Mouse (Mus musculus): Measurements from ENCODE around the gene Apc2. TPM values are rescaled to one million over a fixed set of nuclear protein-coding genes. Genes with fewer than 3 reads are reported as not detected.
"Not testable (repeated sequence)": the region's sequence is repeated elsewhere in the genome, so short reads cannot be mapped to it uniquely, and the experiment has no call there.

Gene Apc2
- 46.2 and 52.2 TPM in 2 replicates for polyA plus RNA-seq (2012; rRNA removed)

- DNase-seq (ENCODE audit: extremely low spot score in 1 of 2, low spot score in 1 of 2) = peak; percentile 74 to 79
Measured at GRCm38 (mm10) chr10:80295618-80296425, at the start of gene Apc2. Gene Apc2 (plus strand): TSS chr10:80295977.

DNA sequence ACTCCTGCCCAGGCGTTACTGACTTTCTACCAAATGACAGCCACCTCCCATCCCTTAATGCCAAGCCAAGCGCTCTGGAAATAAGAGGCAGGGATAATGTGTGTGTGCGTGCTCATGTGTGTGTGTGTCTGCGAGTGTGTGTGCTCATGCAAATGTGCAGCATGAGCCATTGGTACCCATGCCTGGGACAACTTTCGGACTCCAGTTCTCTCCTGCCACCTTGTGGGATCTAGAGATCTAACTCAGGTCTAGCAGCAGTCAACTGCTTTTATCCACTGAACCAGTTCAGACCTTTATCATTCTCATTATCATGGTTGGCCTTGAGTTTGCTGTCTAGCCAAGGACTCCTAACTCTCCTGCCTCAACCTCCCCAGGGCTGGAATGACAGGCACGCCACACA lies 47.9 kb upstream of the Apc2 start:
- DNase-seq (ENCODE audit: extremely low spot score in 1 of 2, low spot score in 1 of 2) = peak in 1 of 2 experiments; percentile 51

GRCm38 (mm10) chr10:80248437-80248836 lies 47.3 kb upstream of the Apc2 start:
- not testable (repeated sequence) for DNase-seq (ENCODE audit: extremely low spot score in 1 of 2, low spot score in 1 of 2)

DNA sequence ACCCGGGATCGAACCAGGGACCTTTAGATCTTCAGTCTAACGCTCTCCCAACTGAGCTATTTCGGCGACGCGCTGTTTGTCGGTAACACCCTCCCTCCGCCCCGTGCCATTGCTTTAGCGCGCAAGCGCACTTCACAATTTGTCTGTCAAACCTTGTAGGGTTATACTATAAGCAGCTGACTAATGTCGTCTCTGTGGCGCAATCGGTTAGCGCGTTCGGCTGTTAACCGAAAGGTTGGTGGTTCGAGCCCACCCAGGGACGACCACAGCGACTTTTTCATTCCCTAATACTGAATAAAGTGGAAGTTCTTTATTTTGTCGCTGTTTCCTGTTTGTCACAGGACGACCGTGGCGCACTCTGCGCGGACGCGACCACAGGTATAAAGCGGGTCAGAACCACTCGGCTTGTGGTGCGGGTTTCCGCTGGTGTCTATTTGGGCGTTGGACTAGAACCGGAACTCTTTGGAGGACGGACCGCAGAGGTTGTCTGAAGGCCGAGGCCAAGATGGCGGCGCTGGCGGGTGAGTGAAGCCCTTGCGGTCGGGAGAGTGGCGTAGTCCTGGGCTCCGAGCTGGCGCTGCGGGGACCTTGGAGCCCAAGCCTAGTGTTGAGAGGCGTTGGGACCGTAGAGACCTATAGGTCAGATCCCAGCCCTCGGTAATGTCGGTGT lies 46.7 kb upstream of the Apc2 start, which contains the start of gene Ndufs7:
TSS of gene Ndufs7 (plus strand) at position 151 of the 670 bp plus-strand sequence.
- peak; percentile 93 to 99 for DNase-seq (ENCODE audit: extremely low spot score in 1 of 2, low spot score in 1 of 2)

- DNase-seq (ENCODE audit: extremely low spot score in 1 of 2, low spot score in 1 of 2) = no peak
Measured at GRCm38 (mm10) chr10:80250059-80250458, 45.7 kb upstream of the Apc2 start.

DNA sequence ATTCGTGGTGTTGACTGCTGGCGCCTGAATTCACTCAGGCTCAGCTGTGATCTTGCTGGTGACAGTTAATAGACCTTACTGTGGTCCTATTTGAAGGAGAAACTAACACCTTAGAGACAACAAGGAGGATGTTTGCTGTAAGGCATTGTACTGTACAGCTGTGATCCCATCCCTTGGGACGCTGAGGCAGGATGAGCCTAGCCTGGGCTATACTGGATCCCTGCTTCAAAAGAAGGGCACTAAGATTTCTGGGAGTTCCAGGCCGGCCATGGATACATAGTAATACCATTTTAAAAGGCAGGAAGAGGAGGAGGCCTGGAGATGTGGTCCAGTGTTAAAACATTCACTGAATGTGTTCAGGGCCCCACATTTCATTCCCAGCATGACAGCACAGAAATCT lies 45.2 kb upstream of the Apc2 start:
- DNase-seq (ENCODE audit: extremely low spot score in 1 of 2, low spot score in 1 of 2) = no peak

GRCm38 (mm10) chr10:80252011-80252410 lies 43.8 kb upstream of the Apc2 start:
- no peak for DNase-seq (ENCODE audit: extremely low spot score in 1 of 2, low spot score in 1 of 2)

DNA sequence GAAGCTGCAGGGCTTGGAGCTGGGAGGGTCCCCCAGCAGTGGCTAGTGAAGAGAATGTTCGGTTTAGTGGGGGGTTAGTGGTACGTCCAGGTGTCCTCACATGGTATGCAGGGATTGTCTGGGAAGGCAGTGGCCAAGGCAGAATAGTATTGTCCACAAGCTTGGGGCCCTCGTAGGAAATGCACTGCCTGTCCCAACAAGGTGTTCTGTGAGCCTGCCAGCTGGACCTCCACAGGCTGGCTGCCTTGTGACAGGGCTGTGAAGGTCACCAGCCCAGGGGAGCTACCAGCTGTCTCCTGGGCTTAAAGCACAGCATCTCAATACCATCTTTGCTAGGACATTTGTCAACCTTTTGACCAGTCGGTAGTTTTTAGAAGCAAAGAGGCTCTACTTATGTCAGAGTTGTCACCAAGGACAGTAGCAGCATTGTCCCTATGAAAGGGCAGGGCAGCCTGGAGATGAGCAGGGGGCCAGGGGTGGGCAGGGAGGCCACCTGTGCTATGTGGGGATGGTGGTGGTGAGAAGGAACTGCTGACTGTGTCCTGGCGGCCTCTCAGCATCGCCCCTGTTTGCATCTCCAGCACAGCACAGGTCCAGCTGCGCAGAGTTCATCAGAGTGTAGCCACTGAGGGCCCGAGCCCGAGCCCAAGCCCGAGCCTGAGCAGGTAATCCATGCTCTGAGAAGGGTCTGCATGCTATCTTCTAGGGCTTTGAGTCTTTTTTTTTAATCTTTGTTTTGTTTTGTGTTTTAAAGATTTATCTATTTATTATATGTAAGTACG lies 43.1 kb upstream of the Apc2 start:
- no peak for DNase-seq (ENCODE audit: extremely low spot score in 1 of 2, low spot score in 1 of 2)

DNA sequence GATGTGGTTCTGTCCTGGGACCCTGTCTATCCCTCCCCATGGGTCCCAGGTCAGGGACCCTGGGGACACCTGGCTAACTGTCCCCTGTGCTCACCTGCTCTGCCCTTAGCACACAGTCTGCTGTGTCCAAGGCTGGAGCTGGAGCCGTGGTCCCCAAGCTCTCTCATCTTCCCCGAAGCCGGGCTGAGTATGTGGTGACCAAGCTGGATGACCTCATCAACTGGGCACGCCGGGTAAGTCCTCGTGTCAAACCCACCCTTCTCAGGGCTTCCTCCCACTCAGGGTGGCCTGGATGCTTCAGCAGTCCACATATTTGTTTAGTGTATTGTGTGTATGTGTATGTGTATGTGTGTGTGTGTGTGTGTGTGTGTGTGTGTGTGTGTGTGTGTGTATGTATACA lies 42.2 kb upstream of the Apc2 start:
- DNase-seq (ENCODE audit: extremely low spot score in 1 of 2, low spot score in 1 of 2) = no peak

- no peak for DNase-seq (ENCODE audit: extremely low spot score in 1 of 2, low spot score in 1 of 2)
Measured at GRCm38 (mm10) chr10:80254331-80255297, 41.2 kb upstream of the Apc2 start.

DNA sequence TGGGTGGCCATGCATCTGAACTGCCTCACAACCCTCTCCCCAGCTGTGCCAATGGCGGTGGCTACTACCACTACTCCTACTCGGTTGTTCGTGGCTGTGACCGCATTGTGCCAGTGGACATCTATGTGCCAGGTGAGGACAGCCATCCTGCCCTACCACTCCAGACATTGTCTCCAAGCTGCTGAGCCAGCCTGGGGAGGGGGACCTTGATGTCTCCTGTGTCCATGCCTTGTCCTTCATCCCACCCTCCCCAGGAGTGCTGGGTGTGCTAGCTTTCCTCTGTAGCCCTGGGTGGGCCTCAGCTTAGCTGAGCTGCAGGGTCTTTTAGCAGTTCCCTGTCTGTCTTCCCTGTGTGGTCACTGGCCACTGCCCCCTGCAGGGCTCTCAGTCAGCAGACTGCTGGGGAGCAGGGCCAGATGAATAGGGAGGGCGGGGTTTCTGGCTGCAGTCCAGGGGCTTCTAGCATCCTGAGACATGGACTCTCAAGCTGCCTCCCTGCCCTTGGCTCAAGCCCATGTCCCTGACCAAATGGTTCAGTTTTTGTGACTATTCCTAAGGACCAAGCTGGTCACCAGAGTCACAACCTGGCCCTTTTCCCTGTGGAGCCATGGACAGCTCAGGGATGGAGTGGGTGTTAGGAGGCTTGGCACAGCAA lies 39.8 kb upstream of the Apc2 start:
- DNase-seq (ENCODE audit: extremely low spot score in 1 of 2, low spot score in 1 of 2) = no peak

DNA sequence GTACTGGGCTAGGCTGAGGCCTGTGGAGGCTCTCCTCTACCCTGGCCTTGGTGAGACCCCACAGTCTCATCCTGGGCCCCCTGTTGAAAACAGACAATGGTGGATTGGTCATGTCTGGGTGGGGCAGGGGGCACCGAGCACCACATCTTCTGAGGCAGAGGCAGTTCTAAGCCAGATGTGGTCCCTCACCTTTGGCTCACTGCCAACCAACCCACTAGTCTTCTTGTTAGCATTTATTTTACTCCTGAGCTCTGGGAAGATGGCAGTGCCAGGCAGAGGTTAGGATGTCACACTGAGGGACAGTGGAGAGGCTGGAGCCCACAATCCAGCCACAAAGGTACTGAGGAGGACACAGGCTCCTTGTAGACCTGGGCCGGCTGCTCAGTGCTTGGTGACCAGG lies 37.8 kb upstream of the Apc2 start:
- no peak for DNase-seq (ENCODE audit: extremely low spot score in 1 of 2, low spot score in 1 of 2)

DNA sequence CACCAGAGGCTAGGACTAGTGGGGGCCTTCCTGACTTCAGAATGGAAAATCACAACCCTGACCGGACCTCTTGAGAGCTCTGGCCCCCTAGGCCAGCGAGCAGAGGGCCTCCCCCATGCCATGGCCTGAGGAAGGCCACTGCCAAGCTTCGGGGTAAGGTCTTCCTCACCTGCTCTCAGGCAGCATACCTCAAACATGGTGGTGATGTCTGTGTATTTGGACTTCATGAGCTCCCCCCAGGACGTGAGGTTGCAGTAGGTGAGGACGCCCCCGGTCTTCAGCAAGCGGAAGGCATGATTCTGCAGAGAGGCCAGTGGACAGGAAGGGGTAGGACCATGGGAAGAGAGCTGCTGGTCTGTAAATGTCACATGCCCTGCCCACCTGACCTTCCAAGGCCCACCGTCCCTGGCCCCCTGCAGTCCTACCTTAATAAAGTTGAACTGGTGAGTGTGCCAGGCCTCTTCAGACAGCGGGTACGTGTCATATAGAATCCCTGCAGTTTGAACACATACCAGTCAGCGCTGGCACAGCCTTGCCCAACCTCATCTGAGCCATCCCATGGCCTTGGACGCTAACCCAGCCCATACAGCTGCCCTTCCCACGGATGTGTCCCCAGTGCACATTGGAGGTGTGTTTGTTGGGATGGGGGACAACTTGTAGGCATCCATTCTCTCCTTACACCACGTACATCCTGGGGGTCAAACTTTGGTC lies 36.9 kb upstream of the Apc2 start:
- no peak for DNase-seq (ENCODE audit: extremely low spot score in 1 of 2, low spot score in 1 of 2)

DNA sequence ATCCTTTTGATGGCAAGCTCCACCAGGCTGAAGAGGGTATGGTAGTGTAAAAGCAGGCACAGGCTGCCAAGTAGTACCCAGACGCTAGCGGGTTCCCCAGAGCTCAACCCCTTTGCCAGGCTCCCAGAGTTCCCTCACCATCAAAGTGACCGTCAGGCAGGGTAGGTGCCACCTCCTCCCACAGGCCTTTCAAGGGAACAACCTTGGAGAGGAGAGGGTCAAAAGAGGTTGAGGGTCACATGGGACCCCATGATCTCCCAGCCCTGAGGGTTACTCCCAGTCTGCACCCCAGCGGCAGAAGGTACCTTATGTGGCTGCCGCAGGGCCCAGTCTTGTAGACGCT lies 36.3 kb upstream of the Apc2 start:
- DNase-seq (ENCODE audit: extremely low spot score in 1 of 2, low spot score in 1 of 2) = no peak

DNA sequence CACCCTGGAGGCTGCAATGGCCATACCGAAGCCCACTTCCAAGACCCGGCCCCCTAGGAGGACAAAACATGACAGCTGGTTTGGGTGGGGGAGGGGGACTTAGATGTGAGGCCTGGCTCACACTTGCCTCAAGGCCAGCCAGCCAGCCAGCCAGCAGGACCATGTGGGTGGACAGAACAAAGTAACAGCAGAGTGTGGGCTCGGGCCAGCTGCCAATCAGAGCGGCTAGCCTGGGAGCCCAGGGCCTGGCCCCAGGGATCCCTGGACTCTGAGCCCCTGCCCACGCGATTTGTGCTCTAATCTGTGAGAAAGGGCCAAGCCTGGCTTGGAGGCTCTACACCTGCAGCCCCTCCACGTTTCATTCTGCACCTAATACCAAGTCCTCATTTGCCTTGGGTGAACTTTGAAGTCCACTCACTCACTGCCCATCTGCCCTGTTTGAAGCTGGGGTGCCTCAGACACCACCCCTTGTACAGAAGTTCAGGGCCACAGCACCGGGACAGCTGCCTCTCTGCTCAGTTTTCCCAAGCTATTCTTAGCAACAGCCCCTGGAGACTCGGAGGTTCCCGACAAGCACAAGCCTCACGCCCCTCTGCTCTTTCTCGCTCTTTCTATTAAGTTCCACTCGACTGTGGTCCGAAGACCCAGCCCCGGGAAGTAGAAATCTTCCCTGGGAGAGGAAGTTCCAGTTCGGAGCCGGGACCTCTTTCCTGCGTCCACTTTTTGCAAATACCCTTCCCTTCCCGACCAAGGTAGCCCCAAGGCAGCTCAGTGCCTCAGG lies 35.7 kb upstream of the Apc2 start:
- DNase-seq (ENCODE audit: extremely low spot score in 1 of 2, low spot score in 1 of 2) = peak; percentile 72 to 79

DNA sequence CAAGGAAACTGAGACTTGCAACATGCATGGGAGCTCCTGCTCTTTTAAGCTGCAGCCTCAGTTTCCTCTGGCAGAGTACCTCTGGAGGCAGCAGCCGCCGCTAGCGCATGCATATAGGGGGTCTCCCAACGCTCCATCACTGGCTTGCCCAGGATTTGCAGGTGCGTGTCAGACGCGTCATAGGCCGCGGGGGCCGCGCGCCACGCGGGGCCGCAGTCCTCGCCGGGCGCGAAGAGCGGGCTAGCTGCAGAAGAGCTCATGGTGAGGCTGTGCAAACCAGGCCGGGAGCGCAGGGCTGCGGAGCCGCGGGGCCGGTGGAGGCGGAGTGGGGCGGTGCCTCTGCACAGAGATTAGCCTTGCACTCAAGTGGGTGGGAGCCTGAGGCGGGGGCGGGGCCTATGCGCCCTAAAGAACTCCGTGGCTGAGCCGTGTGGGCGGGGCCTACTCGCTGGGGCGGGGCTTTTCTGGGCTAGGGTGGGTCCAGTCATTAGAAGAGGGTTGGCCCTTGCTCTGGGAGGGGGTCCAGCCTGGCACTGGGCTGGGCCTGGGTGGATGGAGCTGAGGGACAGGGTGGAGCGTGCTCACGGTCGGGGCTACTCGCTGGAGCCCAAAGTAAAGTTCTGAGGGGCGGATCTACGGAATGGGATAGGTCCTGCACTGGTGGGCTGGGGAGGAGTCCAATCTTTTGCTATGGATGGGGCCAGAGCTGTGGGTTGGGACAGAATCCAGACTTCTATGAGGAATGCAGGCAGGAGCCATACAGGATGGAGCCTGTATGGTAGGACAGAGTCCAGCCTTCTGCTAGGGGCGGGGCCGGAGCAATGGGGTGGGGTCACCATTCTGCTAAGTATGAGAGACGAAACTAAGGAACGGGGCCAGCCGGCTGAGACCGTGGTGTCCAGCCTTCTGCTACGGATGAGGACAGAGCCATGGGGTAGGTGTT lies 34.9 kb upstream of the Apc2 start, which contains the start of the genes Gamt and Dazap1:
TSS of gene Gamt (minus strand) at position 371 of the 943 bp plus-strand sequence.
TSS of gene Dazap1 (plus strand) at position 845 of the 943 bp plus-strand sequence.
- peak; percentile 81 to 93 for DNase-seq (ENCODE audit: extremely low spot score in 1 of 2, low spot score in 1 of 2)

DNA sequence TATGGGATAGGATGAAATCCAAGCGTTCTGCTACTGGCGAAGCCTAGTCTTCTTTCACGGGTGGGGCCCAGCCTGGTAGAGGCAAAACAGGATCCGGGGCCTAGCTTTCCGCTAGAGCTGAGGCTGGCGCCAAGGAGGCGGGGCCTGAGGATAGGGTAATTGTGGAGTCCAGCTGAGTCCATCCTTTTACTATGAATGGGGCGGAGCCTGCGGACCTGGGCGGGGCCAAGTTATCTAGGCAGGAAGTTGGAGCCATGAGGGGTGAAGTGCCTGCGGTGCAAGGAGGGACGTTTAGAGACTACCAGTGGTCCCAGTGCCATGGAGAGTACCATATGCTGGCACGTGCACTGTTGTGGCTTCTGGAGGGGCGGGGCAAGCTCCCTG lies 34.2 kb upstream of the Apc2 start:
- peak; percentile 86 to 89 for DNase-seq (ENCODE audit: extremely low spot score in 1 of 2, low spot score in 1 of 2)
